Mouse (Mus musculus) CH12F3 (cell line): ENCODE measurements around the gene Cdkal1.

Experiments
- in situ Hi-C: fragments of 300-500 bp; cut with MboI; formaldehyde crosslinking; loops from 2 replicates; pipeline ENCODE4 v1.14.3; 2020; ENCODE audit warnings: low sequenced_read_pairs

Cdkal1 gene

DNA sequence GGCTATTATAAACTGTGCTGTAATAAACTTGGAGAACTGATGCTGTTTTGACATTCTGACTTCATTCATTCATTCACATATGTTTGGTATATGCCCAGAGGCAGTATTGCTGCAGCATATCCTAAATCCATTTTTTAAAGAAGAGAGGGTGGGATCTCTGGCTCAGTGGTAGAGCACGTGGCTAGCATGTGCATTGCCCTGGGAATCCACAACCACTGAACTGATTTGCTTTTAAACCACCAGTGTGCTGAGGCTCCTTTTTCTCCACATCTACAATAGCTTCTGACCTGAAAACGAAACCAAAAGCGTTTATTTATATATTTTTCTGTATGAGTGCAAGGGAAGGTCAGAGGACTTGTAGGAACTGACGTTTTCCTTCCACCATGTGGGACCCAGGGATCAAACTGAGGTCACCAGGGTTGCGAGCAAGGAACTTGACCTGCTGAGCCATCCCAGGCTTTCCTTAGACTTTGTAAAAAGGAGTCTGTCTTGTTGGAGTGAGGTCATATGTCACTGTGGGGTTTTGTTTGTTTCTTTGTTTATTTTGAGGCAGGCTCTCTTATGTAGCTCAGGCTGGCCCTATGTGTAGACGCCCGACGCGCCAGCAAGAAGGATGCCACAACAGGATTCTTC lies 562.8 kb downstream of the Cdkal1 start:
- in situ Hi-C loops, result no loop called here

DNA sequence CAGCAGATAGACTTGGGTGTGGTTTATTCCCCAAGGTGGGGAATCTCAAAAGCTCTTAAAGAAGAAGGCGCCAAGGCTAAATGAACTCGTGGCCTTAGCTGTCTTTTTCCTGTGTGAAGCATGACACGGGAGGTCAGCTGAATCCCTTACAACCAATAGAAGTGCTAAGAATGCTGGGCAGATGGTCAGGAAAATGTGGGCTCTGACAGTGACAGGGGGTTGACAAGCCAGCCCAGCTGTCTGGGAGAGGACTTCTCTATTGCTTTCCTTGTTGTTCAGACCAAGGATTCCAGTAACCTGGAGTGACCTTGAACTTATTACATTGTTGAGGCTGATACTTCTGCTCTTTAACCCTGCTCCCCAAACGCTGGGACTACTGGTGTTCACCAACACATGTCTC lies 564.9 kb downstream of the Cdkal1 start:
- in situ Hi-C loops, result no loop called here

DNA sequence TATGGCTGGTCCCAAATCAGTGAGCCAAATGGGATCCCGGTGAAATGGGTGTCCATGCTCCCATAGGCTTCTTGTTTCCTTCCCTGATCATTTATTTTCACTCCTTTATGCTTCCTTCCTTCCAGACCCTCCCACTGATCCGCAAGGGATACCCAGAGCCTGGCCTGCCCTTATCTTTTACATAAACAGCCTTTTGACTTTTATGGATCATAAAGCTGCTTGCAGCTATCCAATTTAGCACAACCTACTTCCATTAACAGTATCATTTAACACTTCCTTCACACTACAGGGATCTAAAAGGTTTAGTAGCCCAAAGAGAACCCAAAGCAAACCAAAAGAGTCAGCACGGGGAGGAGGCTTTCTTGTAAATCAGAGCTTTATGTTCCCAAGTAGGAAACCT lies 570.4 kb downstream of the Cdkal1 start:
- in situ Hi-C loops, result no loop called here

DNA sequence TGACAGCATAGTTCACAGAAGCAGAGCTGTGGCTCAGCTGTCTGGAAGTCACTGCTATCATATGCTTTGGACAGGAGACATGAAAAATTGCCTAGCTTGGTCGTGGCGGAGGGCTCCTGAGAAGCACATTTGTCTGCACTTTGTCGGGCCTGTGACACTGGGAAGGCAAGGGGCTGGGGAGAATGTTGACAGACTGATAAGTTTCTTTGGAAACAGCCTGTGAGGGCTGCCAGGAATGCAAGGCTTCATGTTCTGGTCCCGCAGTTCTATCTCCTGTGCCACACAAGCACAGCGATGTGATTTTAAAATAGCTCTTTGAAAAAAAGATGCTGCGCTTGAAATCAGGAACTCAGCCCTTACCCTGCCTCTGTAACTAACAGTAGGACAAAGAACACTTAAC lies 573.9 kb downstream of the Cdkal1 start:
- in situ Hi-C loops, result no loop called here

DNA sequence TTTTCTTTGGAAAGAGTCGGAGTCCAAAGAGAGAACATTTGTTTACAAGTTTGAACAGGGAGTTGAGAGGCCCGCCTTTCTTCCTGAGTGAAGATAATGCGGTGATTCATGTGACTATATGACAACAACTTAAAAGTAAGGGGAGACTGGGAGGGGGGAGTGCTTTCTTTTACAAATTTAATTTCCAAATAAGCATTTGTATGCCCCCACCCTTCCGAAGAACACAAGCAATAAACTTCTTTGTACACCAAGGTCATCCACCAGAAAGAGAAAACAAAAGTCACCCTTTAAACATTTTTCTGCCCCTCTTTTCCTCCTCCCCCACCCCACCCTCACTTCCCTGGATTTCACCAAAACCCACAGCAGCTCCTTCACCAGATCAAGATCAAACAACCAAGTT lies 577.3 kb downstream of the Cdkal1 start:
- in situ Hi-C loops, result no loop called here

DNA sequence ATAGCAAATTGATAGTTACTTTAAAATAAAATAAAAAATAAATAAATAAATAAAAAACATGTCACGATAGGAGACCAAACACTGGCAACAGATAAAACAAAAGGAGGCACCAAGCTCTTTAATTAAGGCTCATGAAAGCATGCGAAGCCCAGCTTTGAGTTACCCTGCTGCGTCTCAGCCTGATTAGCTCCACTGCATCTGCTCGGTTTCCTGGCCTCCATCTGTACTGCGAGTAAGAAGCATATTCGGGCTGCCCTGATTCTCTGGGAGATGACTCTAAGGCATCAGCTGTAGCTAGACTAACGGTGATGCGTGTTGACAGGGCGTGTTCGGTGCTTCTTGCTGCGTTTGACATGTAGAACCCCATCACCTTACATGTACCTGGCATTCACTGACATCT lies 581.2 kb downstream of the Cdkal1 start:
- in situ Hi-C loops, result no loop called here

DNA sequence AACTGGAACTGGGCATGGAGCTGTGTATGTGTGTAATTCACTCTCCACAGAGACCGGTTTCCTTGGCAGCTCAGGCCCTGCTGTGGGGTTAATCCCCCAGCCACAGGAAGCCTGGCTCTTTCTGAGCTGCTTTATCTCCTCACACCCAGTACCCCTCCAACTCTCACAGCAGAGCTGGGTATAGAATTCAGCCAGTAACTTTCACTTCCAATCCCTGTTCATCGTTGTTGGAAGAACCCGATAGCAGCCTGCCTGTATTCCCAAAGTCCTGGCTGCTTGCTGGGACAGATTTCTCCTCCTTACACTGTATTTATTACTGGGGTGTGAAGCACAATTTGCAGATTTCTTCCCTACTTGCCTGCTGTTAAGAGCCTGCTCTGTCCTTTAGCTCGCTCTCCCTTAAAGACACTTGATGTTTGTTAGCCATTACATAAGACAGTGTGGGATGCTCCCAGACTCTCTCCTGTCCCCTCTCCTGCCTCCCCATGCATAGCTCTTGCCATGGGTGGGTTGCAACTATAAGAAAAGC lies 581.7 kb downstream of the Cdkal1 start:
- in situ Hi-C loops, result no loop called here

DNA sequence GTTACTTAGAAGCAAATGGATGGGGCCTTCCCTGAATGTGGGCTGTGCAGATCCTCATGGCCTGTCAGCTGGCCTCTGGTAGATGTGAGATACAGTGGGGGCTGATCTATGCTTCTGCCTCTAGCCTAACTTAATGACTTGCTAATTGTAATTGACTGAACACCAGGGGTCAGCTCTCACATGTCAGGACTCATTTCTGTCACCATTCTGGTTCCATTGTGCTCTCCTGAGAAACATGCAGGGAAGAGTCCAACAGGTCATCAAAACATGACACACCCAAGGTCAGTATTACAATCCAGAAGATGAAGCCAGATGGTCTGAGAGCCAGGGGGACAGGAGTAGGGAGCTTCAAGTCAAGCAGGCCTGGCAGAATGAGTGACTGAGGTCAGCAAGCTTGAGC lies 584.0 kb downstream of the Cdkal1 start:
- in situ Hi-C loops, result no loop called here

DNA sequence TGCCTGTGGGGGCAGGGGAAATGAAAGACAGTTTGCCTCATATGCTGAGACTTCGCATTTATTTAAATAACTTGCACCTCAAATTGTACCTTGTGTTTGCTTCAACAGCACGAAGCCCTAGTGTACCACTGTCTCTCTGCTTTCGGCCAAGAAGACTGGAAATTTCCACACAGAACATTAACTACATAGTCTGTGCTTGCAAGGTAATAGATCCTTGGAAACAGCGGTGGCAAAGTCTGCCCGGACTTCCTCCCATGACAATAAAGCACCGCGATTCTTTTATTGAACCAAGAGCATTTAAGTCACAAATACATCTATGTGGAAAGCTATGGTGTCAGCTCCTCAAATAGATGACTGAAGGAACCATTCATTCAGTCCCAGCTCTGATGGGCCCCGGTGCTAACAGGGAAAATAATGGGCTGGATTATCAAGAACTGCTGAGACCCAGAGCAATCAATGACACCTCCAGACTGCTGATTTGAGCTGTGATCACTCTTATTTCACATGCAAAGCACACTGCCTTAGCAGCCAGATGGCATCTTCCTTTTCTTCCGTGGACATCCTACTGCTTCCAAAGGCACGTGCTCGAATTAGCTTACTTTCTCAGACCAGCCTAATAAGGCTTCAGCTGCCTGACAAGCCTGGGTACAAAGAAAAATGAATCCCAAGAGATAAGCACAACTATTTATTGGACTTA lies 591.3 kb downstream of the Cdkal1 start:
- in situ Hi-C loops, result no loop called here

DNA sequence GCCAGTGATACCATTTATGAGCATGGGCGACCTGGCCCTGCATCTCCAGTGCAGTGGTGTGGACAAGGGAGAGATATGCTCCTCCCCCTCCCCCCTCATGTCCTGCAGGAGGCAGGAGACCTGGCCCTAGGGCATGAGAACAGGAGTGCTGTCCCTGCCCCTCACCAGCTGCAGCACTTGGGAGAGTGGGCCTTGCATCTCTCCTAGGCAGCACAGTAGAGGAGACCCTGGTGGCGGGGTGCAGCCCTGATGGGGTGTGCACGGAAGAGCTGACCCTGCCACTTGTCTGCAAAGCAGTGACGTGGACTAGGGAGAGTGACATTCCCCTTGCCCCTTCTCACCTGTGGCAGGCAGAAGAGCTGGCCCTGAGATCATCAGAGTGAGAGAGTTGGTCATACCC lies 593.3 kb downstream of the Cdkal1 start:
- in situ Hi-C loops, result no loop called here

DNA sequence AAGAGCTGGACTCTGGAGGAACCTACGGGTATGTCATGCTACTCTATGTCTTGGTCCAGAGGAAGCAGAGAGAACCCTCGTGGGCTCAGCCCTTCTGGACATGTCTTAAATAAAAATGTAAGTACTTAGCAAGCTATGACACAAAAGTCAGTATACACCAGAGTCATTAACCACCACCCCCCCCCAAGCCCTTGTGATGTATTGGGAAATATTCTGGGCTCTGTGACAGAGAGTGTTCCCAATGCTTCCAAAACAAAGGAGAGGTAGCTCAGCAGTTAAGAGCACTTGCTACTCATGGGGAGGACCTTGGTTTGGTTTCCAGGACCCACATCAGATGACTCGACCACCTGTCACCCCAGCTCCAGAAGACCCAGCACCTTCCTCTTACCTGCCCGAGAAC lies 606.9 kb downstream of the Cdkal1 start:
- in situ Hi-C loops, result no loop called here

DNA sequence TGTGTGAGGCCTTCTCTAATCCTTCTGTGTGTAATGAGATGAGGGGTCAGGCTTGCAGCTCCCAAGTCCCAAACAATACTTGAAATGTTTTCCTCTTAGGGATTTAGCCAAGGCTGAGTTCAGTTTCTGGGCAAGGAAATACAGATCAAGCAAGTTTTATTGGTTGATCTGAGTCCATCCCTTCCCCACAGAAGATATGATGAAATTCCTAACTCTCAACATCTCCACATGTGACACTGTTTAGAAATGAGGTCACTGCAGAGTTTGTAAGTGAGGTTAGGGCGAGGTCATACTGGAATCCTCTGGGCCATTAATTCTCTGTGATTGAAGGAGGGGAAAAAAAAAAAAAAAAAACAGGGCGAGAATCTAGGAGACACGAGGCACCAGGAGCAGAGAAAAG lies 607.7 kb downstream of the Cdkal1 start:
- in situ Hi-C loops, result no loop called here

DNA sequence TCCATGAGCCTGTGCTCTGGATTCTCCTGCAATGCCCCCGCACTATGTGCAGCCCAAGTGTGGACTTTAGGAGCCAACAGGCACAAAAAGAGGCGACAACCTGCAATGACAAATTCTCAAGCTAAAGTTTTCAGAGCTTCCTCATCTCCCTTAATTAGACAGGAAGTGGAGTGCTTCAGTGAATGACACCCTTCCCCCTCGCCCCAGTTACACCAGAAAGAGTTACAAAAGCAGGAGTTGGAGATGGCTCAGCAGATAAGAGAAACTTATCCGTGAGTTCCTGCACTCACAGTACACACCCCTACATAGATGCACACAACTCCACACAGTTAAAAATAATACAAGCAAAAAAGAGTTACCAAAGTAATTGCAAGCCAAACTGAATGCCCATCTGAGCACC lies 620.4 kb downstream of the Cdkal1 start:
- in situ Hi-C loops, result no loop called here

DNA sequence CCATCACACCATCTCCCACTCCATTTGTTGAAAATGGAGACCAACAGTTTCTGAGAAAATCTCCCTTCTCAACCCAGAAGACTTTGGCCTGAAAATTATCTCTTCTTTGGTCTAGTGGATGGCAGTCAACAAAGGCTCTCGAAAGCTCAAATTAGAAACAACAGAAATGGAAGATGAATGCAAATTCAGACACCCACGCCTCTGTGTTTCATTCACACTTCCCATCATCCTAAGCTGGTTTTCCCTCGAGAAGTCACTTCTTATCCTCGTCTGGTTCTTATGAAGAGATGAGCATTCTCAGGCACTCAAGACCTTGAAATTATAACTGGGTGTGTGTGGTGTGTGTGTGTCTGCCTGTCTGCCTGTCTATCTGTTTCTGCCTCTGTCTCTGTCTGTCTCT lies 621.0 kb downstream of the Cdkal1 start:
- in situ Hi-C loops, result no loop called here

DNA sequence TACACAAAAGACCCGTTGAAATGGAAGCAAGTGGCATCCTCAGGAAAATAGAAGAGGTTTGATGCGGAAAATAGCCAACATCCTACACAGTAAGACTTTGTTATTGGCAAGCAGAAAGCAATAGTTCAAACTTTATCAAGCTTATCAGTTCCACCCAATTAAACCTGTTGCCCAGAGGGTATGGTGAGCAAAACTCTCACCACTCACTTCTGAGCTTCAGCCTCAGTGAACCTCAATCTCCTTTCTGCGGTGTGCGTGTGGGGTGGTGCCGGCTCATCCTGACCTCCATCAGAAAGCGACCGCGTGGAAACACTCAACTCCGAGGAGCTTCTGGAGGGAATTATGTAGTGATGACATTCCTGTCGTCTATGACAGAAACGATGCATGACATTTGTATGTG lies 621.5 kb downstream of the Cdkal1 start:
- in situ Hi-C loops, result no loop called here

DNA sequence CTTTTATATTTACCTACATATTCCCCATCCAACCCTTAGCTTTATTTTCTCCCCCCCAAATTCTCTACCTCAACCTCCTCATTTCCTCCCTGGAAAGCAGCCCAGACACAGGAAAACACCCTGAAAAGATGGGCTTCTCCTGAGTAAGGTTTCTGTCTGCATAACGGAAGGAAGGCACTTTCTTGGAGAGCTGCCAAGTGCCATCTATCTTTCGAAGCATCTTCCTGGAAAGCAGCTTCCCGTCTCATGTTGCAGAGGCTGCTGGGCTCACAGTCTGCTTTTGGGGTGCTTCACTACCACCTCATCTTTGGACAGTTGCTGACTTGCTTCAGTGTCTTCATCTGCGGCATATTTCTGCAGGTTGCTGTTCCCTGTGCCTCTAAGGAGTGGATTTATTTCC lies 622.8 kb downstream of the Cdkal1 start:
- in situ Hi-C loops, result no loop called here

DNA sequence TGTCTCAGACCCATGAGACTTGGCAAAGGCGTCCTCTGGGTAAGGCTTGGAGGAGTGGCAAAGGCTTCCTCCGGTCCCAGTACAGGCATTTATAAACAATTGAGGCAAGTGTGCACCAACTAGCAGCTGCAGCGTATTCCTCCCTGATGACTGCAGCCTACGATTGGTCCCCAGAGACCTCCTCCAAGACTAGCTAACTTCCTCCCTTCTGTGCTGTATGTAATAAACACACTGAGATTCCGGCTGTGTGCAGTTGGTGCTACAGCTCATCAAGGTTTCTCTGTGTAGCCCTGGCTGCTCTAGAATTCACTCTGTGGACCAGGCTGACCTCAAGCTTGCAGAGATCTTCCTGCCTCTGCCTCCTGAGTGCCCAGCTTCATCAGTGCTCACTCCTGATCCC lies 630.7 kb downstream of the Cdkal1 start:
- in situ Hi-C loops, result no loop called here

DNA sequence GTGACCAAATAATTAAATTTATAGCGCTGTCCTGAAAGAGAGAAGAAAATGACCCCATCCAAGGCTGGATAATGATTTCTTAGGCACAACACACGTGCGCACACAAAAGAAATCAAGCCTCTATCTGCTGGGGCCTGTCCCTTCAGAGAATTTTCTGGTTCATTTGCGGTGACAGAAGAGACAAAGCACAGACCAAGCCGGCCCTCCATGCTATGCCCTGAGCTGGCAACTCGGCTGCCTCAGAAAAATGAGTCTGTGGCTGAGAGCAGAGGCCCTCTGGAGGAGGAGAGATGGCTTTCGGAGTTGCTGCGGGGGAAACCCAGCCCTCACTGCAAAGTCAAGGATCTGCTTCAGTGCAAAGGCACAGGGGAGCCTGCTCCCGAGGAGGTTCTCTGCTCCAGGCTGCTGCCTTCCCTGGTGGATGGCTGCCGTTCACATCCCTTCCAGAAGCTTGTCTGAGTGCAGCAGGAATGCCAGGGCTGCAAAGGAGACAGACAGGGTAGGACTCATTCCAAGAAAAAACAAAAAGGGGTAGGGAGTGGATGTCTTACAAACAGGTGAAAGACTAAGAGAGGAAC lies 633.1 kb downstream of the Cdkal1 start:
- in situ Hi-C loops, result no loop called here

DNA sequence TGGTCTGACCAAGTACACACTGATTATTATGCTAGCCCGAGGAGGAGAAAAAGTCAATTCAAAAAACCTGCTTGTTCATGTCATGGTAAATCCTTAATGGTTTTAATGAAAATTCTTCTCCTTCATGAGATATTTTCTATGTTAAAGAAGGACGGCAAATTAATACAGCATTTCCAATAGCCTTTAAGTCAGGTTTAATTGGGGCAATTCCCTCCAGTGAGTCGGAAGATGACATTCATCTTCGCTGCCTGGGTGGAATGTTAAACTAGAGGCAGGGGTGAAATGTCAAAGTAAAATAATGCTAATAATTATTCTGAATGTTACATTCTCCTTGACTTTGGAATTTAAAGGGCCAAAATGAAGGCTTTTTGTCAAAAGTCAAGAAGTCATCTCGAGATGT lies 633.8 kb downstream of the Cdkal1 start:
- in situ Hi-C loops, result no loop called here

DNA sequence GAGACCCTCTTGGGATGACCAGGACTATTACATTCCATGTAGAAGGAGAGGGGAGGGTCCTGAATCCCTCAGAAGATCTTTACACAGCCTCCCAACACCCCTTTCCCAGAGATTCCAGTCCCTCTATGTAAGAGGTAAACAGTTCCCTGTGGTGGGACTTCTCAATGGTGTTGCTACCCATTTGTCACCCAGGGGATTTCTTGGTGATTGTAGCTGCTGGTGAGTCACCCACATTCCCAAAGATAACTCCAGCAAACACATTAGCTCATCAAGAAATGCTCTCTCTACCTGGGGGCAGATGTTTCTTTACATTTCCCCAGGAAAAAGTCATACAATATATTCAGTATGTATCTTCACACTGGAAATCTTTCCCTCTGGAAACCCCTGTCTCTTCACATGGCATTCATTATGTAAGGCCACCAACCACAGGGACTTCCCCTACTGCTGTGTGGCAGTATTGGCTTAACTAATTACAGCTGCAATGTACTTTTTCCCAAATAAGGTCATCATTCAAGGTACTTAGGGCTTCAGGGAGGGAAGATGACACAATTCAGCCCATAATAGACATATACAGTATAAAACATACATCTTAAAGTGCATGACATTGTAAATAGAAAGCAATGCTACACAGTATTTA lies 636.8 kb downstream of the Cdkal1 start:
- in situ Hi-C loops, result no loop called here

DNA sequence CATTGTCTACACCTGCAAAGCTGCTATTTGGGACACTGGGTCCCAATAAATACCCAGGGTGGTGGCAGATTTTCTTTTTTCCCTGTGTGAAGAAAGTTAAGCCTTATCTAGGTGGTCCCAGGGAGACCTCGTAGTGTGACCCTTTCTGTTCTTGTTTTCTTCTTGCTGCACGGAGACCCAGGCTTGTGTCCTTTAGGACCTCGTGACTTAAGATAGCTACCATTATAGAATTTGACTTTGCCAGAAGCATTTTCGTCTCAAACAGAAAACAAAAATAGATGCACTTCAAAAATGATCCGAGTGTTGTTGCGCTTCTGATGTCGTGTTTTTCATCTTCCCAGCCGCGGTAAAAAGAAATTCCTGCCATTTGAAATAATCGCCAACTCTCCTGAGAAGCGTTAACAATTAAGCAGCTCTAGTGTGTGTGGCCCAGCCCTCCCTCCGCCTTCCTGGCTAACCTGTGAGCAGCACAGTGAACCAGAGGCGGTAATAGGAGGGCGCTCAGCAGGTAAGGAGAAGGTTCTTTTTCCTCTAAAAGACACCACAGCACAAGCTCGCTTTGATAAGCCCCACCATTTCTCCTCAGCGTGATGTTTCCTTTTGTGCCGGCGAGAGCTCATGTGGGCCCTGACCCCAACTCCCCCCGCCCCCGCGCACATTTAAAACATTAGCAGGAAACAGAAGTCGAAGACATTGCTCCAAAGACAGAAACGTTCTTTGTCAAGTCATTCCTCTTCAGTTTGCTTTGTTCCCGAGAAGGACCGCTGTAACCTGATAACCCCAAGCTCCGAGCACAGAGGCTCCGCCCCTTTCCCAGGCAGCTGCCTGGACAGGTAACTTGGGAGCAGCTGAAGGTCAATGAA lies 645.1 kb downstream of the Cdkal1 start:
- in situ Hi-C loops, result no loop called here
